In the genomic region with DNA sequence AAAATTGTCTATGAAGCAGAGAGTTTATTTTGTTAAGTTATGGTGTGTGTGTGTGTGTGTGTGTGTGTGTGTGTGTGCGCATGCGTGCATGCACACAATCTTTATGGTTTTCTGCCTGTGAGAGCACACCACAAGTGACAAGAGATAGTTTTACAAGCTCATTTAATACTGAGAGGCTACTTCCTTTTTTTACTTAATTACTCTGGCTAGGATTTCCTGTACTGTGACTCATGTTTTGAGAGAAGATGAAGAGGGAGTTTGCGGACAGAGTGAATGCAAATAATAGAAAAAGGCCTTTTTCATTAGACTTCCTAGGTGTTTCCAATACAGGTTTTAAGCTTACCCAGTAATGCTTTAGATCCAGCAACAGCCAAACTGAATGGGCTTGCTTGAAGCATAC, we compare ENCODE assay signal across 10 mouse cellular contexts. TPM values are rescaled to one million over a fixed set of nuclear protein-coding genes. Genes with fewer than 3 reads are reported as not detected.
"Had no signal": no experiment of that assay in that cellular context is flagged by ENCODE, and none has a peak within 500 bp of the region (broad histone marks: within the 10 kb centered on the region; RNA-seq: fewer than 3 reads in every experiment).

No protein-coding gene starts in this region.

RNA-seq across cellular contexts. Expression of gene Gm12569, which starts 52.9 kb away (rescaled TPM):
- total RNA-seq: left cerebral cortex, postnatal 10 days; left cerebral cortex, postnatal 14 days; left cerebral cortex, postnatal 25 days; left cerebral cortex, postnatal 36 days; left cerebral cortex, postnatal 4 days; liver, adult 2 months; megakaryocyte, adult 5-6 weeks; megakaryocyte-erythroid progenitor cell, adult 5-6 weeks; midbrain, postnatal 0 days; monocyte, adult 5-6 weeks had no signal
